ENCODE assay signal across 22 mouse cellular contexts in the genomic region with DNA sequence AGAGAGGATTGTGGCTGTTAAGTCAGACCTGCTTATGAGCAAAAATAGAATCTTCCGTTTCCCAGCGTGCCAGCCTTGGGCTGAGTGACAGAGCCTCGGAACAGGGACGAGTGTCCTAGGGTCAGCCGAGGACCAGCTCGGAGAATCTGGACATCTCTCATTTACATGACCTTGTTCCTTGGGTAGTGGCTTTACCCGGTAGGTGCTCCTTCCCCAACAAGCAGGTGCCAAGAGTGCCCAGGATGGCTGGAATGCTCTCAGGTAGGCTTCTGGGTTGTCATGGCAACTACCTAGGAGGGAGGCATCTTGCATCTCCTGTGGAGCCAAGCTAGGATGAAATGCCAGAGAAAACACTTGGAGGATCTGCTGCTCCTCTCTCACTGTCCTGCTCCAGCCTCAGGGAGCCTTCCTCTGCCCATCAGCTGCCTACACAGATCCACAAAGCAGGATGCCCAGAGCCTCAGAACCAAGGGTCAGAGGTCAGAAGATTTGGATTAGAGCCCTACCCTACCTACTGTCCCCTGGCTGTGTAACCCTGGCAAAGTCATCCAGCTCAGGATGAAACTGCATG. TPM values are rescaled to one million over a fixed set of nuclear protein-coding genes. Genes with fewer than 3 reads are reported as not detected.
DNase-seq lines count a peak whose midpoint lies in the region; ATAC-seq and TF ChIP-seq lines count a peak whose summit lies in the region.
"Had no signal": no experiment of that assay in that cellular context is flagged by ENCODE, and none has a peak within 500 bp of the region (broad histone marks: within the 10 kb centered on the region; RNA-seq: fewer than 3 reads in every experiment).

No protein-coding gene starts in this region.

- intact Hi-C loops in left cerebral cortex, postnatal 25 days (cut with DNase I), result no loop called here
- intact Hi-C loops in left cerebral cortex, adult 2 months (cut with DNase I), result no loop called here

- TF ChIP-seq CTCF in left cerebral cortex, adult 2 months (IDR thresholded peaks at IDR 0.05), result no peak
- TF ChIP-seq CTCF in cerebellum, adult 2 months (IDR thresholded peaks at IDR 0.05; ENCODE audit: borderline replicate concordance, insufficient read depth, low read depth, low read length), result no peak

- 7% methylated on average over 7 of the region's 7 CpGs for WGBS in cerebellum, adult 2 months

- H3K4me1 ChIP-seq in cerebellum, adult 2 months (ENCODE audit: control insufficient read depth, insufficient read depth, low read length), result peaks cover 29% of the 10 kb centered on the region

- no peak overlapping the region; the same call in 1 of the 2 replicates for H3K27ac ChIP-seq in left cerebral cortex, adult 2 months
- H3K27ac ChIP-seq in cerebellum, adult 2 months (ENCODE audit: insufficient read depth, low read length), result peak overlapping the region; percentile 72
- H3K27ac ChIP-seq: embryonic facial prominence, embryonic 12.5 days; forebrain, embryonic 15.5 days; hindbrain, embryonic 14.5 days; kidney, embryonic 15.5 days; limb, embryonic 15.5 days; midbrain, embryonic 15.5 days; stomach, postnatal 0 days had no signal

- no peaks in the 10 kb centered on the region for H3K27me3 ChIP-seq in cerebellum, adult 2 months (ENCODE audit: control insufficient read depth, insufficient read depth, low read length)

- no peak for DNase-seq in frontal cortex, postnatal 10 days (ENCODE audit: low spot score in 2 of 2)
- peak; percentile 40 to 46 for DNase-seq in left cerebral cortex, postnatal 25 days (ENCODE audit: low spot score in 2 of 2)
- no peak for DNase-seq in left cerebral cortex, adult 2 months (ENCODE audit: extremely low spot score in 1 of 2, low spot score in 2 of 2)
- peak; percentile 77 to 82 for DNase-seq in cerebellum, adult 2 months
- peak; percentile 54 to 69 for DNase-seq in cerebellum, postnatal 36 days
- DNase-seq in kidney, postnatal 25 days, result no peak
- no peak for DNase-seq in frontal cortex, postnatal 14 days (ENCODE audit: low spot score in 2 of 2)
- DNase-seq: adrenal gland, postnatal 25 days; gastrocnemius, postnatal 36 days; heart, postnatal 10 days; layer of hippocampus, postnatal 36 days; lung, postnatal 10 days; right cerebral cortex, postnatal 14 days had no signal

- TF ChIP-seq POLR2A in cerebellum, adult 2 months (IDR thresholded peaks at IDR 0.05; ENCODE audit: borderline replicate concordance, insufficient read depth, low read length), result no peak

- H3K4me3 ChIP-seq in left cerebral cortex, adult 2 months, result no peak overlapping the region
- no peak overlapping the region for H3K4me3 ChIP-seq in cerebellum, adult 2 months (replicated peaks; ENCODE audit: insufficient read depth, low read depth, low read length)
- H3K4me3 ChIP-seq: embryonic facial prominence, embryonic 12.5 days; erythroblast, embryonic 14.5 days; forebrain, embryonic 15.5 days; kidney, embryonic 15.5 days; limb, embryonic 15.5 days; midbrain, embryonic 15.5 days had no signal

- ATAC-seq in frontal cortex, adult (ENCODE audit: low TSS enrichment), result peak; percentile 47; the same call in 1 of the 2 replicates
- ATAC-seq: forebrain, embryonic 15.5 days; midbrain, embryonic 15.5 days had no signal

RNA-seq across cellular contexts. Expression of gene Lsm14b, which starts 4.6 kb away (rescaled TPM):
- 100 to 1,000 TPM; 116 to 118 TPM for total RNA-seq in left cerebral cortex, postnatal 25 days (2021)
- total RNA-seq in left cerebral cortex, adult 2 months (2021), result 100 to 1,000 TPM; 101 to 105 TPM
- 77.3 and 79.3 TPM in 2 replicates for polyA plus RNA-seq in cerebellum, adult 2 months (2012; rRNA removed)

RNA-seq across cellular contexts. Expression of gene Psma7, which starts 22.1 kb away (rescaled TPM):
- total RNA-seq in left cerebral cortex, postnatal 25 days (2021), result 100 to 1,000 TPM; 164 to 168 TPM
- 100 to 1,000 TPM; 162 TPM for total RNA-seq in left cerebral cortex, adult 2 months (2021)
- polyA plus RNA-seq in cerebellum, adult 2 months (2012; rRNA removed), result 248 and 254 TPM in 2 replicates

RNA-seq across cellular contexts. Expression of gene Ss18l1, which starts 22.1 kb away (rescaled TPM):
- 10 to 100 TPM; 34.8 to 36.0 TPM for total RNA-seq in left cerebral cortex, postnatal 25 days (2021)
- total RNA-seq in left cerebral cortex, adult 2 months (2021), result 10 to 100 TPM; 38.8 to 40.5 TPM
- 27.0 and 28.1 TPM in 2 replicates for polyA plus RNA-seq in cerebellum, adult 2 months (2012; rRNA removed)

RNA-seq across cellular contexts. Expression of gene Taf4, which starts 43.7 kb away (rescaled TPM):
- total RNA-seq in left cerebral cortex, postnatal 25 days (2021), result 10 to 100 TPM; 17.7 to 18.9 TPM
- 10 to 100 TPM; 18.5 to 22.1 TPM for total RNA-seq in left cerebral cortex, adult 2 months (2021)
- polyA plus RNA-seq in cerebellum, adult 2 months (2012; rRNA removed), result 15.2 TPM in 2 replicates

RNA-seq across cellular contexts. Expression of gene Mtg2, which starts 50.2 kb away (rescaled TPM):
- total RNA-seq in left cerebral cortex, postnatal 25 days (2021), result 10 to 100 TPM; 14.9 to 19.2 TPM
- total RNA-seq in left cerebral cortex, adult 2 months (2021), result 10 to 100 TPM; 15.6 to 18.4 TPM
- 28.5 and 28.7 TPM in 2 replicates for polyA plus RNA-seq in cerebellum, adult 2 months (2012; rRNA removed)

Comparison
In these comparisons a context has a peak if more than half of its experiments do, and no peak if none do; other contexts are left out.
1. DNase-seq: peak in left cerebral cortex, postnatal 25 days (2 of 2), cerebellum, adult 2 months (2 of 2) and cerebellum, postnatal 36 days (2 of 2); none in frontal cortex, postnatal 10 days (0 of 2), left cerebral cortex, adult 2 months (0 of 2), kidney, postnatal 25 days (0 of 2) and frontal cortex, postnatal 14 days (0 of 2).